Mouse (Mus musculus) erythroid progenitor cell, adult 5-6 weeks (primary cell): ENCODE results near the gene Cd248. TPM values are rescaled to one million over a fixed set of nuclear protein-coding genes. Genes with fewer than 3 reads are reported as not detected.

Source experiments
- ATAC-seq: replicated peaks from 2 replicates; pipeline ENCODE4 v1.8.0; 2016; ENCODE audit warnings: moderate number of reproducible peaks, mild to moderate bottlenecking, moderate TSS enrichment, inconsistent platforms; ENCODE audit not compliant: poor library complexity, low FRiP score, severe bottlenecking
- total RNA-seq, 2 experiments: library from RNA; stranded (forward) in 1 of 2; stranded (reverse) in 1 of 2; fragments of 150-400 nt in 1 of 2; fragments of 186-747, 209-891 nt in 1 of 2; gene quantifications; 2 replicates each; pipeline versions ENCODE4 v1.2.3 to v1.2.4; 2015 to 2017; ENCODE audit warnings: low replicate concordance in 2 of 2

The Cd248 gene
- not detected in 2 replicates for total RNA-seq (2015; ENCODE audit: low replicate concordance)
- not detected in 2 replicates for total RNA-seq (2017; ENCODE audit: low replicate concordance)

GRCm38 (mm10) chr19:5067867-5068569 lies at the start of gene Cd248:
Gene Cd248 (plus strand): TSS chr19:5068078.
- ATAC-seq, result no peak

- no peak for ATAC-seq
Measured at GRCm38 (mm10) chr19:5018191-5018590, 49.7 kb upstream of the Cd248 start.

GRCm38 (mm10) chr19:5021416-5021815 lies 46.5 kb upstream of the Cd248 start:
- ATAC-seq, result no peak

- ATAC-seq, result peak; percentile 90
Measured at GRCm38 (mm10) chr19:5023621-5024479, 44.0 kb upstream of the Cd248 start, which contains the start of gene Slc29a2. Gene Slc29a2 (plus strand): TSS chr19:5023860.

DNA sequence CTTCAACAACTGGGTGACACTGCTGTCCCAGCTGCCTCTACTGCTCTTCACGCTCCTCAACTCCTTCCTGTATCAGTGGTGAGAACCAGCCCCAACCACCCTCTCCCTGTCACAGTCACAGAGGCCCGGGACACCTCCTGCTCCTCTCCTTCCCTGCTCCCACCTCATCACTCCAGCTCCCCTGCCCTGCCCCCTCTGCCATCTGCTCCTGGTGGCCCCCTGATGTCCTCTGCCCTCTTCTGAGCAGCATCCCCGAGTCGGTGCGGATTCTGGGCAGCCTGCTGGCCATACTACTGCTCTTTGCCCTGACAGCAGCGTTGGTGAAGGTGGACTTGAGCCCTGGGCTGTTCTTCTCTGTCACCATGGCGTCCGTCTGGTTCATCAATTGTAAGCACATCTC lies 41.8 kb upstream of the Cd248 start:
- ATAC-seq, result no peak

GRCm38 (mm10) chr19:5032686-5033085 lies 35.2 kb upstream of the Cd248 start:
- ATAC-seq, result no peak

DNA sequence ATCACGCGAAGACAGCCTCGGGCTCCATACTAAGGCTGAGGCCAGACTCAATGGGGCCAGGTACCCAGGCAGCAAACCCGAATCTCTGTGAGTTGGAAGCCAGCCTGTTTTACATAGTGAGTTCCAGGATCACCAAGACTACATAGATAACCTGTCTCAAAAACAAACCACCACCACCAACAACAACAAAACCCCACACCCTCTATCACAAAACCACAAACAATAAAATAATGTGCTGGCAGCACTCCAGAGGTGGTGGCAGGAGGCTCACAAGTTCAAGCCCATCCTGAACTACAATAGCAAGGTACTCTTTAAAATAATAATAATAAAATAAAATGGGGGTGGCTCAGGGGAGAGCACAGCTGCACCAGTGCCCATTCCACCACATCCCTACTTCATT lies 31.3 kb upstream of the Cd248 start:
- no peak for ATAC-seq

DNA sequence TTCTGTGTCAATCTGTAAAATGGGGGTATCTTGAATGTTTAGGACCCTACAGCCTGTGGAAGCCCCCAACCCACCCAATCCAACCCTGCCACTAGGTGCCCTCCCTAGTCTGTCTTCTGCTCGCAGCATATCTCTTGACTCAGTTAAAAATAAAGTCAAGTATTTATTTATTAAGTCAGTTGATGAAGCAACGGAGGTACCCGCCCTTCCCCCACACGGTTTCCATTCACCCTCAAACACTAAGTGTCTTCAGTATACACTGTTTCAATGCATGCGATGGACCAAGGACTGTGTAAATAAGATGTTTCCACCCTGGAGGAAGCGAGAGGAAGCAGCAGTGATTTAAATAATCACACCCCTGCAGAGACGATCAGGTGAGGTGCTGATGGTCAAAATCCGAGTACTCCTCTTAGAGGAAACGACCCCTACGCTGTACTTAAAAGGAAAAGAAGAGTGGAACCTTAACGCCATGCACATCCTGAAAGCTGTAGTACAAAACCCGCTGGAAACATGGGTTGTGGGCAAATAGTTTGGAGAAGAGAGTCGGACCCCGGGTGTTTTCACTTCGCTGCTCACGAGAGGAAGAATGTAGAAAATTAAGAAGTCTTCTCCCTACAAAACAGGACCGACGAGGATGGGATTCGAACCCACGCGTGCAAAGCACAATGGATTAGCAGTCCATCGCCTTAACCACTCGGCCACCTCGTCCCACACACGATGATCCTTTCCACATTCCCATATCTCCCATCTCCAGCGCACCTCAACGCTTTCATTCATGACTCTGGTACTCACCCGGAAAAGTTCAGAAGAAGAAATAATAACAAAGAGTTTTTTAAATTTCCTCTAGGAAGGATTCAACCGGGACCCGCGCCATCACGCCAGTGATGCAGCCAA lies 30.0 kb upstream of the Cd248 start:
- no peak for ATAC-seq

DNA sequence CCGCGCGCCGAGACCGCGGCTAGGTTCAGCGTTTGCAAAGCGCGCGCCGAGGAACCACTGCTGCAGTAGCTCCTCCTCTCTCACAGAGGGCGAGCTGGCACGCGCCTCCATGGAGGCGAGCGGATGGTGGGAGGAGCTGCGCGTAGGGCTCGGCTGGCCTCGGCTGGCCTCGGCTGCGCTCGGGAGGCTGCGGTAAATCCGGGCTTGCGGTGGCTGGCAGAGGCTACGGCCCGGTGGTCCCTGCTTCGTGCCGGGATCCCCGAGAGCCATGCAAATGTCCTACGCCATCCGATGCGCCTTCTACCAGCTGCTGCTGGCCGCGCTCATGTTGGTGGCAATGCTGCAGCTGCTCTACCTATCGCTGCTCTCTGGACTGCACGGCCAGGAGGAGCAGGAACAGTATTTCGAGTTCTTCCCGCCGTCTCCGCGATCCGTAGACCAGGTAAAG lies 29.1 kb upstream of the Cd248 start, which contains the start of the genes B4gat1 and AC124502.3:
TSS of gene B4gat1 (plus strand) at position 118 of the 448 bp plus-strand sequence.
TSS of gene AC124502.3 (plus strand) at position 183 of the 448 bp plus-strand sequence.
- peak; percentile 78 for ATAC-seq

DNA sequence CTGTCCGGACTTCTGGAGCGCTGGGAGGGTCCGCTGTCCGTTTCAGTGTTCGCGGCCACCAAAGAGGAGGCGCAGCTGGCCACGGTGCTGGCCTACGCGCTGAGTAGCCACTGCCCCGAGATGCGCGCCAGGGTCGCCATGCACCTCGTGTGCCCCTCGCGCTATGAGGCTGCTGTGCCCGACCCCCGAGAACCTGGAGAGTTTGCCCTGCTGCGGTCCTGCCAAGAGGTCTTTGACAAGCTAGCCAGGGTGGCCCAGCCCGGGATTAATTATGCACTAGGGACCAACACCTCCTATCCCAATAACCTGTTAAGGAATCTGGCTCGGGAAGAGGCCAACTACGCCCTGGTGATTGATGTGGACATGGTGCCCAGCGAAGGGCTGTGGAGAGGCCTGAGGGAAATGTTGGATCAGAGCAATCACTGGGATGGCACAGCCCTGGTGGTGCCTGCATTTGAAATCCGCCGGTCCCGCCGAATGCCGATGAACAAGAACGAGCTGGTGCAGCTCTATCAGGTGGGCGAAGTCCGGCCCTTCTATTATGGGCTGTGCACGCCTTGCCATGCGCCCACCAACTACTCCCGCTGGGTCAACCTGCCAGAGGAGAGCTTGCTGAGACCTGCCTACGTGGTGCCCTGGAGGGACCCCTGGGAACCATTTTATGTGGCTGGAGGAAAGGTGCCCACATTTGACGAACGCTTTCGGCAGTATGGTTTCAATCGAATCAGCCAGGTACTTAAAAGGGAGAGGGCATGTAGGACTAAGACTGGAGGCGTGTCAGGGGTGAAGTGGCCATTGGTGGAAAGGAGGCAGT lies 28.4 kb upstream of the Cd248 start:
- ATAC-seq, result no peak

GRCm38 (mm10) chr19:5040862-5041523 lies 26.9 kb upstream of the Cd248 start, which contains the start of gene Brms1:
Gene Brms1 (plus strand): TSS chr19:5041354.
- ATAC-seq, result peak; percentile 87

DNA sequence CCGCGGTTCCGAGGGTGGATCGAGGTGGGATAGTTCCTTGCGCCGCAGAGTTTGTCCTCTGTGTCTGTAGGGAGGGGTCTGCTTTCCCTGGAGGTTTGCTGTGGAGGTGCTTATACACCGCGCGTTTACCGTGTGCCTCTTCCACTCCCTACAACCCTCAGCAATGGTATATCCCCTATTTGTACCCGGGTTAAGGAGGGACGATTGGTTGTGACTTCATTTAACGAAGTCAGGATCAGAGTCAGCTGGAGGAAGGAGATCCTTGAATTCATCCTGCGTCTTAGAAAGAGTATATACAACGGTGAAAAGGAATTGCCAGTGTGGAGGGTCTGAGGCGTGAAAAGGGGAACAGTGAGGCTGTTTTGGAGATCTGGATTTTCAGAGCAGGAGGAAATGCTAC lies 26.3 kb upstream of the Cd248 start:
- ATAC-seq, result peak; percentile 23

DNA sequence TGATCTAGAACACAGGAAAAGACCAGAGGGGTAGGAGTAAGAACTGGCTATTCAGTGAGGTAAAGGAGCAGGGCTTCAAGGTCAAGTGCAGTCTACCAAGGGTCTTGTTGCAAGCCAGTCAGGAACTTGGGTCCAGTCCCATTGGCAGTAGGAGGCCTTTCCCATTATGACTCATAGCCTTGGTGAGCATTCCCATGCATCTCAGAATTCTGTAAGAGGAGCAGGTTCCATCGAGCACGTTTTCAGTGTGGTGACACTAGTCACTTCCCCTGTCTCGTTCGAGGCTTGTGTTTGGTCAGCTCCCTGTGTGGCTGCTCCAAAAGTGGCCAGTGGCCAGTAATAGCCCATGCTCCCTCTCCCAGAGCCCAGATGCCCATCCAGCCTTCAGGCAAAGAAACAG lies 22.3 kb upstream of the Cd248 start:
- no peak for ATAC-seq

DNA sequence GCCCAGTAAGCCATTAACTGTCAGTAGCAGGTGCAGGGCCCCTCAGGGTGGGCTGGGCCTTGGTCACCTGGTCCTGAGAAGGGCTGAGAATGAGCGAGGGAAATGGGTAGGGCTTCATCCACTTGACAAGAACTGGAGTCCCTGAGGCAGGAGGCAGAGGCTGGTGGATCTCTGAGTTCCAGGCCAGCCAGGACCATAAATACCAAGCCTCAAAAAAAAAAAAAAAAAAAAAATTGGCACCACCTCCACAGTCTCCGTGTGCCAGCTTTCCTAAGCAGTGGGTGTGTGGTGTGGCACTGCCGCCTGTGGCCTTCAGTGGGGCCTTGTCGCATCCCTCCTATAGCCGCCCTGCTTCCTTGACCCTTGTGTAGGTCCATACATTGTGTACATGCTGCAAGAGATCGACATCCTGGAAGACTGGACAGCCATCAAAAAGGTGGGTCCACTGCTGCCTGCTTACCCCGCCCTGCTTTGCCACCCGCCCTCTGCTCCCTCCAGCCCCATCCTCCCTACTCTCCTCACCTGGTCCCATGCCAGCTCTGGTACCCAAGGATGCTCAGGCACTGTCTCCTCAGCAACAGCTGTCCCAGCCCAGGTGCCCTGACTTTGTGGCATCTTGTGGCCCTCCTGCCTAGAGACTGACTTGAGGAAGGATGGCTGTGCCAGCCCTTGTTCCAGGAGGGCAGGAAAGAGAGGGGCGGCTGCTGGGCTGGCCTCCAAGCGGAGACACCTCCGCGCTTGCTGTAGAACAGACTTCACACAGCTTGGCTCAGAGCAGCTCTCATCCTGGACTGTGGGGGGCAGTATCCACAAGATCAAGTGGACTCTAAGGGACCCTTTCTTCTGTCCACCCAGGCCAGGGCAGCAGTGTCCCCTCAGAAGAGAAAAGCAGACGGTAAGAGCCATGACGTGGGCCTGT lies 19.5 kb upstream of the Cd248 start:
- ATAC-seq, result no peak

DNA sequence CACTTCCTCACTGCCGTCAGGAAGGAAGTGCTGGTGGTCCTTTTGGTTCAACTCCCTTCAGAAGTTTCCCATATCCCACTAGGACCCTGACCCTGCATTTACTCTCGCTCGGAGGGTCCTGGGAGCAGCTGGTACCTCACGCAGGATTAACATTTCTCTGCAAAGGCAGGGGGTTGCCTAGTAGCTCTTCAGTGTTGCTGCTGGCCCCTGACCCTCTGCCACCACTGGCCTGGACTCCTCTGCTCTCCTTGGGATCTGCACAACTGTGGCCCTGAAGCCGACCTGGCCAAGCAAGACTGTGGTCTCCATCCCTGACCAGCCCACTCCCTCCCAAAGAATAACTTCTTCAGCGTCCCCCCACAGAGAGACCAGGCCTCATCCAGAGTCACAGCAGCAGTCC lies 18.6 kb upstream of the Cd248 start:
- no peak for ATAC-seq

DNA sequence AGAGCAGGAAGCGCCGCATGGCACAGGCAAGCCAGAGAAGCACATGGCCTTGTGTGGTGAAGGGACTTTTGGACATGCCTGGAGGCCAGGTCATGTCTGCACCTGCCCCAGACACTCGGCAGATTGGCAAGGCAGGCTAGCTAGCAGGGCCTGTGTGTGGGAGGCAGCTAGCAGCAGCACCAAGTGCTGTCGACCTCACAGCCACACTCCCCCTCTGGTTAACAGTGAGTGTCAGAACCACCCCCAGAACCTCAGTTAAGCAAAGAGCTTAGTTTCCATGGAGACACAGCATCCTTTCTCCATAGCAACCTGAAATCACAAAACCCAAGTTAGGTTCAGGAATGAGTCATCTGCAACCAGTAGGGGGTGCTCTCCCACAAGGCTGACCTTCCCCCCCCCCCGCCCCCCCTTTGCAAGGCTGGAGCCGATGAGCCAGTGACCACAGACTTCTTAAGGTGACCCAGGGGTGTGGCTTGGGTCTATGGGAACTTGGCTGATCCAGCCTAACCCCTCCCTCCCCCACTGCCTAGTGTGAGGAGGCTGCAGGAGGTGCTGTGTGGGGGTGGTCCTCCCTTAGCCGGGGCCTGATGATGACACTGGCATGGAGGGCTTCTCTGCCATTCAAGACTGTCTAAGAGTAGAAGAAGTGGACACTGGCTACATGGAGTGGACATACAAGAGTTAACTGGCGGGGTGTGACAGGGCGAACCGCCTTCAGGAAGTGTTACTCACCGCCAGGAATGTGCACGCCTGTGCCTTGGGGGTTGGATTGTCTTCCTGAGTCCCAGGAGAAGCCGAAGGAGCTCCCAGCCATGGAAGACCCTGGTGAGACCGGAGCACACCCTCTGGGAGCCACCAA lies 17.6 kb upstream of the Cd248 start, which contains the start of gene Rin1:
TSS of gene Rin1 (plus strand) at position 435 of the 859 bp plus-strand sequence.
- no peak for ATAC-seq
